In the genomic region with DNA sequence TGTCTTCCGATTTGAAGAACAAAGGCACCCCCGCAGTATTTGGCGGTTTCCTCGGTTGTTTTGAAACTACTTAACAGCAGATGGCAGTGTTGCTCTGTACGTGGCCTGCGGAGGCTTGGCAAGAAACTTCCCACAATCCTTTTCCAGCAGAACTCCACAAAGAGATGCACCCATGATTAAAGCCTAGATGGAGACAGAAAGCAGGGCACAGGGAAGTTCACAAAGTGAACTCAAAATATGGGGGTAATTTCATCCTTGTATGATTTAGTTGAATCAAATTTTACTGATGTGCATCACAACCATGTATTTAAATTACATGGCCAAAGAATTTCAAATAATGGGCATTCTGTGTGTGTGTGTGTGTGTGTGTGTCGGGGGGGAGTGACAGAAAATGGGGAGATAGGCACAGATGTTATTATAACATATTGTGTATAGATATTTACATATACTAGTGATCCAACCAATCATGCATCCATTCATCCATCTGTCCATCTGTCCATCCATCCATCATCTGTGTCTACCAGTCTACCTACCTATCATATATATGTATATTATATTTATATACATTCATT, we compare ENCODE assay signal across 8 mouse cellular contexts.
DNase-seq lines count a peak whose midpoint lies in the region; ATAC-seq and TF ChIP-seq lines count a peak whose summit lies in the region.

No protein-coding gene starts in this region.

- DNase-seq in urinary bladder, postnatal 25 days (ENCODE audit: low spot score): peak; percentile 37
- no peak for DNase-seq in urinary bladder, postnatal 4 days (ENCODE audit: low spot score in 2 of 2)
- DNase-seq in embryo, embryonic 10.5 days (ENCODE audit: low spot score): peak; percentile 91
- DNase-seq in gastrocnemius, postnatal 36 days: peak; percentile 12 to 32
- DNase-seq in kidney, adult 2 months: peak; percentile 58
- DNase-seq in limb, embryonic 11.5 days (ENCODE audit: low spot score): peak; percentile 84

- no peaks in the 10 kb centered on the region for H3K9me3 ChIP-seq in limb, embryonic 11.5 days (ENCODE audit: control insufficient read depth, low read length)
- no peaks in the 10 kb centered on the region for H3K9me3 ChIP-seq in midbrain, embryonic 12.5 days
- H3K9me3 ChIP-seq in stomach, embryonic 15.5 days: no peaks in the 10 kb centered on the region

- H3K27me3 ChIP-seq in kidney, adult 2 months (replicated peaks; ENCODE audit: control insufficient read depth, insufficient read depth, low read length): no peaks in the 10 kb centered on the region
- no peaks in the 10 kb centered on the region for H3K27me3 ChIP-seq in limb, embryonic 11.5 days (ENCODE audit: control insufficient read depth, insufficient read depth, low read length)
- H3K27me3 ChIP-seq in midbrain, embryonic 12.5 days: no peaks in the 10 kb centered on the region
- no peaks in the 10 kb centered on the region for H3K27me3 ChIP-seq in stomach, embryonic 15.5 days (replicated peaks)

- no peak overlapping the region for H3K4me3 ChIP-seq in kidney, adult 2 months (ENCODE audit: insufficient read depth, low read depth, low read length)
- H3K4me3 ChIP-seq in limb, embryonic 11.5 days (ENCODE audit: low read depth, low read length): peak overlapping the region; percentile 31
- H3K4me3 ChIP-seq in midbrain, embryonic 12.5 days: peak overlapping the region; percentile 37
- H3K4me3 ChIP-seq in stomach, embryonic 15.5 days (replicated peaks): peak overlapping the region; percentile 48

- peak; percentile 33; the same call in 1 of the 2 replicates for ATAC-seq in limb, embryonic 11.5 days (ENCODE audit: insufficient number of reproducible peaks, low FRiP score, low TSS enrichment, low read depth)
- peak; percentile 60 for ATAC-seq in midbrain, embryonic 12.5 days (ENCODE audit: low FRiP score, low read depth)
- ATAC-seq in stomach, embryonic 15.5 days (ENCODE audit: insufficient read depth, low FRiP score, low read depth): no peak

- no peak overlapping the region; the same call in 1 of the 2 replicates for H3K9ac ChIP-seq in limb, embryonic 11.5 days (ENCODE audit: low read length)
- H3K9ac ChIP-seq in midbrain, embryonic 12.5 days (replicated peaks): peak overlapping the region; percentile 49; the same call in 1 of the 2 replicates
- H3K9ac ChIP-seq in stomach, embryonic 15.5 days: peak overlapping the region; percentile 32; the same call in 1 of the 2 replicates

- WGBS in kidney, adult 2 months: 14% methylated on average over 7 of the region's 7 CpGs
- WGBS in limb, embryonic 11.5 days: 14% methylated on average over 7 of the region's 7 CpGs
- WGBS in midbrain, embryonic 12.5 days: 18% methylated on average over 7 of the region's 7 CpGs
- WGBS in stomach, embryonic 15.5 days: 12% methylated on average over 7 of the region's 7 CpGs

- peak overlapping the region; percentile 57 for H3K4me2 ChIP-seq in limb, embryonic 11.5 days (ENCODE audit: low read depth, severe bottlenecking)
- peak overlapping the region; percentile 61 for H3K4me2 ChIP-seq in midbrain, embryonic 12.5 days (replicated peaks)
- H3K4me2 ChIP-seq in stomach, embryonic 15.5 days: peak overlapping the region; percentile 85

- H3K27ac ChIP-seq in kidney, adult 2 months (ENCODE audit: insufficient read depth, low read depth, low read length): no peak overlapping the region
- no peak overlapping the region for H3K27ac ChIP-seq in limb, embryonic 11.5 days (replicated peaks; ENCODE audit: low read depth, low read length)
- no peak overlapping the region for H3K27ac ChIP-seq in midbrain, embryonic 12.5 days (replicated peaks)
- no peak overlapping the region for H3K27ac ChIP-seq in stomach, embryonic 15.5 days

- no peak for TF ChIP-seq POLR2A in kidney, adult 2 months (IDR thresholded peaks at IDR 0.05; ENCODE audit: low read depth, low read length)

- no peaks in the 10 kb centered on the region; the same call in 1 of the 2 replicates for H3K4me1 ChIP-seq in kidney, adult 2 months (ENCODE audit: control insufficient read depth, insufficient read depth, low read length)
- H3K4me1 ChIP-seq in limb, embryonic 11.5 days (ENCODE audit: control insufficient read depth, insufficient read depth, low read length): no peaks in the 10 kb centered on the region
- no peaks in the 10 kb centered on the region for H3K4me1 ChIP-seq in midbrain, embryonic 12.5 days
- H3K4me1 ChIP-seq in stomach, embryonic 15.5 days: no peaks in the 10 kb centered on the region

- intact Hi-C loops in gastrocnemius, postnatal 36 days (cut with DNase I): loop anchor here (2.0 kb wide), 1 partner anchor 302 kb away; no protein-coding TSS in a partner anchor

- H3K36me3 ChIP-seq in kidney, adult 2 months (ENCODE audit: control insufficient read depth, insufficient read depth, low read length): no peaks in the 10 kb centered on the region
- no peaks in the 10 kb centered on the region for H3K36me3 ChIP-seq in limb, embryonic 11.5 days (ENCODE audit: control insufficient read depth, insufficient read depth, low read length)
- no peaks in the 10 kb centered on the region for H3K36me3 ChIP-seq in midbrain, embryonic 12.5 days
- H3K36me3 ChIP-seq in stomach, embryonic 15.5 days: no peaks in the 10 kb centered on the region

- peak; percentile 75 for TF ChIP-seq CTCF in kidney, adult 2 months (conservative IDR thresholded peaks at IDR 0.05; ENCODE audit: insufficient read depth, insufficient read length, low read depth, low read length)

Comparison
In these comparisons a context has a peak if more than half of its experiments do, and no peak if none do; other contexts are left out.
1. DNase-seq: peak in urinary bladder, postnatal 25 days (single experiment), embryo, embryonic 10.5 days (single experiment), gastrocnemius, postnatal 36 days (2 of 2), kidney, adult 2 months (single experiment) and limb, embryonic 11.5 days (single experiment); none in urinary bladder, postnatal 4 days (0 of 2).
2. Peak in every context shown above with its lines, with median percentiles within 50 percentile points of each other: H3K4me2 ChIP-seq.